Mouse (Mus musculus) gastrocnemius, adult 2 months (tissue): ENCODE measurements around the gene Myoz1. TPM values are rescaled to one million over a fixed set of nuclear protein-coding genes. Genes with fewer than 3 reads are reported as not detected.

ENCODE experiments used
- DNase-seq: peaks from one replicate; pipeline ENCODE4 v3.0.0; 2022
- H3K27ac ChIP-seq: fragments of 200-600 bp; 2 replicates; pipeline ENCODE4 v1.8.1; 2022; ENCODE audit warnings: mild to moderate bottlenecking
- H3K4me3 ChIP-seq: fragments of 200-600 bp; 2 replicates; pipeline ENCODE4 v1.8.1; 2022; ENCODE audit warnings: mild to moderate bottlenecking, moderate library complexity
- CTCF ChIP-seq: fragments of 200-600 bp; IDR thresholded peaks from 2 replicates; pipeline ENCODE4 v1.8.1; 2022; ENCODE audit warnings: antibody characterized with exemption, mild to moderate bottlenecking, moderate library complexity
- intact Hi-C: fragments of 180-260 bp; cut with DNase I; formaldehyde crosslinking; loops from one replicate; pipeline ENCODE4 v1.15.1; 2025
- total RNA-seq, 2 experiments: library from RNA; stranded (reverse); gene quantifications; 2 replicates each; pipeline ENCODE4 v1.2.3; 2021

The Myoz1 gene
- total RNA-seq, 2 experiments from 2014 or later: 2,377 to 3,782 TPM

- DNase-seq: no peak
- intact Hi-C loops: no loop called here
- no peak for TF ChIP-seq CTCF
- Histone ChIP-seq H3K27ac (peak overlapping the region; percentile 95), H3K4me3 (peak overlapping the region; percentile 89)
Observed at GRCm38 (mm10) chr14:20694185-20694883, 38.0 kb upstream of the Myoz1 start.

GRCm38 (mm10) chr14:20693589-20694101 is 37.3 kb upstream of the Myoz1 start:
- H3K27ac ChIP-seq: peak overlapping the region; percentile 95; the same call in 1 of the 2 replicates
- H3K4me3 ChIP-seq: no peak overlapping the region
- no peak for DNase-seq
- intact Hi-C loops: no loop called here
- no peak for TF ChIP-seq CTCF

GRCm38 (mm10) chr14:20691772-20692171 is 35.4 kb upstream of the Myoz1 start:
- no peak for TF ChIP-seq CTCF
- Histone ChIP-seq H3K27ac (no peak overlapping the region), H3K4me3 (no peak overlapping the region)
- intact Hi-C loops: no loop called here
- DNase-seq: no peak

GRCm38 (mm10) chr14:20689009-20689408 is 32.7 kb upstream of the Myoz1 start:
- intact Hi-C loops: no loop called here
- no peak for TF ChIP-seq CTCF
- H3K27ac ChIP-seq: no peak overlapping the region
- no peak for DNase-seq
- H3K4me3 ChIP-seq: no peak overlapping the region

- DNase-seq: no peak
- intact Hi-C loops: no loop called here
- H3K4me3 ChIP-seq: no peak overlapping the region
- no peak for TF ChIP-seq CTCF
- no peak overlapping the region for H3K27ac ChIP-seq
Observed at GRCm38 (mm10) chr14:20686576-20686975, 30.2 kb upstream of the Myoz1 start.

- no peak for TF ChIP-seq CTCF
- DNase-seq: peak; percentile 31
- intact Hi-C loops: no loop called here
- Histone ChIP-seq H3K27ac (peak overlapping the region; percentile 63), H3K4me3 (no peak overlapping the region)
Observed at GRCm38 (mm10) chr14:20682498-20682897, 26.2 kb upstream of the Myoz1 start.

- no peak for TF ChIP-seq CTCF
- peak overlapping the region; percentile 63; the same call in 1 of the 2 replicates for H3K27ac ChIP-seq
Observed at GRCm38 (mm10) chr14:20681742-20682141, 25.4 kb upstream of the Myoz1 start.

GRCm38 (mm10) chr14:20677906-20678305 is 21.6 kb upstream of the Myoz1 start:
- DNase-seq: no peak
- Histone ChIP-seq H3K4me3 (no peak overlapping the region), H3K27ac (no peak overlapping the region)
- no peak for TF ChIP-seq CTCF
- intact Hi-C loops: no loop called here

More at GRCm38 (mm10) chr14:20681742-20682141, 25.4 kb upstream of the Myoz1 start:
- H3K4me3 ChIP-seq: no peak overlapping the region
- intact Hi-C loops: no loop called here
- no peak for DNase-seq

- intact Hi-C loops: loop anchor here (2.0 kb wide), 1 partner anchor 23 kb away; no protein-coding TSS in a partner anchor
- peak within 1 kb of the TSS; percentile 85 for H3K4me3 ChIP-seq
- peak; percentile 99 for DNase-seq
- 0 out of 2 replicates have a peak, but pooled peaks have one; percentile 1 for TF ChIP-seq CTCF
- H3K27ac ChIP-seq: peak within 1 kb of the TSS; percentile 98
Observed at GRCm38 (mm10) chr14:20674064-20674833, 17.9 kb upstream of the Myoz1 start, which contains the start of gene Sec24c. Gene Sec24c (plus strand): TSS chr14:20674308.

GRCm38 (mm10) chr14:20673735-20674063 is 17.4 kb upstream of the Myoz1 start:
- intact Hi-C loops: loop anchor here (2.0 kb wide), 1 partner anchor 23 kb away; no protein-coding TSS in a partner anchor
- peak overlapping the region; percentile 85 for H3K4me3 ChIP-seq
- DNase-seq: peak; percentile 59
- TF ChIP-seq CTCF: no peak
- peak overlapping the region; percentile 98 for H3K27ac ChIP-seq

GRCm38 (mm10) chr14:20672990-20673389 is 16.6 kb upstream of the Myoz1 start:
- intact Hi-C loops: no loop called here
- TF ChIP-seq CTCF: peak; percentile 61
- peak overlapping the region; percentile 85 for H3K4me3 ChIP-seq
- H3K27ac ChIP-seq: peak overlapping the region; percentile 98
- no peak for DNase-seq

- Histone ChIP-seq H3K4me3 (peak within 1 kb of the TSS; percentile 79), H3K27ac (peak within 1 kb of the TSS; percentile 94)
- TF ChIP-seq CTCF: no peak
Observed at GRCm38 (mm10) chr14:20668154-20668810, 11.9 kb upstream of the Myoz1 start, which contains the start of gene Synpo2l. Gene Synpo2l (minus strand): TSS chr14:20668354.

GRCm38 (mm10) chr14:20667469-20667868 is 11.1 kb upstream of the Myoz1 start:
- no peak for TF ChIP-seq CTCF
- peak overlapping the region; percentile 79 for H3K4me3 ChIP-seq
- intact Hi-C loops: no loop called here
- DNase-seq: no peak
- H3K27ac ChIP-seq: peak overlapping the region; percentile 94

More at GRCm38 (mm10) chr14:20668154-20668810, 11.9 kb upstream of the Myoz1 start, which contains the start of gene Synpo2l:
- intact Hi-C loops: no loop called here
- DNase-seq: peak; percentile 92
